Mouse (Mus musculus) brain, adult 2 months (tissue): ENCODE measurements around the gene Srsf11.

Source experiments
- DNase-seq: peaks from one replicate; pipeline ENCODE4 v3.0.0; 2011; ENCODE audit warnings: low read depth, low spot score

Srsf11 gene

DNA sequence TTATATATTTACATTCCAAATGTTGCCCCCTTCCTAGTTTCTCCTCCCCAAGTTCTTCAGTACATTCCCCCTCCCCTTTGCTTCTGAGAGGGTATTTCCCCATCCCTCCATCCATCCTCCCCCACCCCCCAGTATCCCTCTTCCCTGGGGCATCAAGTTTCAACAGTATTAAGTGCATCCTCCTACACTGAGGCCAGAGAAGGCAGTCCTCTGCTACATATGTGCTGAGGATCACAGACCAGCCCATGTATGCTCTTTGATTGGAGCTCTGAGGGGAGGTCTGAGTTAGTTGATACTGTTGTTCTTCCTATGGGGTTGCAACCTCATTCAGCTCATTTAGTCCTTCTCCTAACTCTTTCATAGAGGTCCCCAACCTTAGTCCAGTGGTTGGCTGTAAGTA is 56.8 kb downstream of the Srsf11 start:
- DNase-seq = no peak

DNA sequence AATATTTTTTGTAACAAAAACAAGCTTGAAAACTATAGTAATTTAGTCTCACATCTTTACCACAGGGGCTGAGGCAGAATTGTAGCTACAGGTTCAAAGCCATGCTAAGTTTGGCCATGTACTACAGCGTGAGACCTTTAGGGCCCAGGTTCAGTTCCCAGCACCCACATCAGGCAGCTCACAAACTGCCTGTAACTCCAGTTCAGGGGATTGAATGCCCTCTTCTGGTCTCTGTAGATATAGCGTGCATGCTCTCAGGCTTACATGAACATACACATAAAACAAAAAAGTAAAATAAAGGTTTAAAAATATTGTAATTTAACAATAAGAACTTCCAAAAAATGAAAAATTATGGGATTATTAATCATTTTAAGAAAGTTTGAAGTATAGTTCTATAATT is 63.2 kb downstream of the Srsf11 start:
- no peak for DNase-seq

DNA sequence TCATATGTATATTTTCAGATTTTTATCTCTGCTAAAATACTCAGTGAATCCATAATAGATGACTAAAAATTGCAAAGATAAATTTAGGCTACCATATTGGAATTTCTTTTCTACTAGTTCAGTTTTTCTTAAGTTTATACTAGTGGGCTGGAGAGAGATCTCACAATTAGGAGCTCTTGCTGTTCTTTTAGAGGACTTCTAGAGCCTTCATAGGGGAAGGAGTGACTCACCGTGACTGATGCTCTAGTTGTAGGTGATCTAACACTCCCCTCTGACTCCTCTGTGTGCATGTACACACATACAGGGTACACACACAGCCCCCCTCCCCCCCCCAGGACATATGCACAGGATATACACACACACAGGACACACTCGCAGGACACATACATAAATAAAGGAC is 65.3 kb downstream of the Srsf11 start:
- peak; percentile 25 for DNase-seq
